Mouse (Mus musculus) c-Kit-positive CD71-positive TER-119-positive erythroid progenitor cells, embryonic 14.5 days (primary cell): ENCODE measurements around the gene Pgs1.

Experiments used
- DNase-seq: peaks from one replicate; pipeline ENCODE4 v3.0.0-alpha.2; 2013; ENCODE audit warnings: low spot score

Pgs1 gene

DNA sequence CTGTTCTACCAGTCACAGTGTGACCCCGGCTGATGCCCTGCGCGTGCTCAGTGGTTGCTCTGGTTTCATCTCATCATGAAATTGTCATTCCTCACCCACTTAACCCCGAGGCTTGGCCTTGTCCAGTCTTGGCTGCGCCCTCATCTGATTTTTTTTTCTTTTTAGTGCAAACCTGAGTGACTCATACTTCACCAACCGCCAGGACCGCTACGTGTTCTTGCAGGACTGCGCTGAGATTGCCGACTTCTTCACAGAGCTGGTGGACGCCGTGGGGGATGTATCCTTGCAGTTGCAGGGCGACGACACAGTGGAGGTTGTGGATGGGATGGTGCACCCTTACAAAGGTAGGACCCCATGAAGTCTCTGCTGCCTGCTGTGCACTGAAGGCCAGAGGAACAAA is 17.1 kb downstream of the Pgs1 start:
- DNase-seq: no peak

DNA sequence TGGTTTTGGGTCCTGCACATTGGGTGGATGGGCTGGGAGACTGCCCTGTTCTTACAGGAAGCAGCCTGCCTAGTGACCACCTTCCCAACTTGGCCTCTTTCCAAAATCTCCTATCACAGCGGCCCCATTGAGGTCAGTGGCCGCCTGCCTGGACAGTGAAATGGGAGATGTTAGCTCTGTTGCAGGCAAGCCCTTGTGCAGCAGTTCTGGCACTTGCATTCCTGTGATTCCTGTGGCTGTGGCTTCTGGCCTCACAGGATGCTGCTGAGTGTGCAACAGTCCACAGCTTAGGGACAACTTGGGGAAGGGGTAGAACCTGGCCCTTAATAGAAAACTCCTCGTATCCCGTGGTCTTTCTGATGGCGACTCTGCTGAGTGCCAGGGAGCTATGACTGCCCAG is 17.6 kb downstream of the Pgs1 start:
- no peak for DNase-seq

DNA sequence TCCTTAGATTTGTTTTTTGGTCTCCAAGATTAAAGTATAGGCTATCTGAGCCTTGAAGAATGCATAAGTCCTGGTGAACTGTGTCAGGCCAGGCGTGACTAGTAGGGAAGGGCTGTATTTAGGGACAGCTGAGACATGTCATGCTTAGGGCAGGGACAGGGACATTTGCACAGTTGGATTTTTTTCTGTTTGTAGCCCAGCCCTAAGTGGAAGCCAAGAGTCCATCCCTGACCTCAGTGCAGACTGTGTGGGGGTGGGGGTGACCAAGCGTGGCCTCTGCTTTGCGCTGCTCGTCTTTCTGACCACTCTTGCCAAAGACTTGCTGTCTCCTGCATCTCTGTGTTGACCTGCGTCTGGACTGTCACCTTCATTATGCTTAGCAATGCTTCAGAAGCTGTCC is 18.1 kb downstream of the Pgs1 start:
- no peak for DNase-seq

DNA sequence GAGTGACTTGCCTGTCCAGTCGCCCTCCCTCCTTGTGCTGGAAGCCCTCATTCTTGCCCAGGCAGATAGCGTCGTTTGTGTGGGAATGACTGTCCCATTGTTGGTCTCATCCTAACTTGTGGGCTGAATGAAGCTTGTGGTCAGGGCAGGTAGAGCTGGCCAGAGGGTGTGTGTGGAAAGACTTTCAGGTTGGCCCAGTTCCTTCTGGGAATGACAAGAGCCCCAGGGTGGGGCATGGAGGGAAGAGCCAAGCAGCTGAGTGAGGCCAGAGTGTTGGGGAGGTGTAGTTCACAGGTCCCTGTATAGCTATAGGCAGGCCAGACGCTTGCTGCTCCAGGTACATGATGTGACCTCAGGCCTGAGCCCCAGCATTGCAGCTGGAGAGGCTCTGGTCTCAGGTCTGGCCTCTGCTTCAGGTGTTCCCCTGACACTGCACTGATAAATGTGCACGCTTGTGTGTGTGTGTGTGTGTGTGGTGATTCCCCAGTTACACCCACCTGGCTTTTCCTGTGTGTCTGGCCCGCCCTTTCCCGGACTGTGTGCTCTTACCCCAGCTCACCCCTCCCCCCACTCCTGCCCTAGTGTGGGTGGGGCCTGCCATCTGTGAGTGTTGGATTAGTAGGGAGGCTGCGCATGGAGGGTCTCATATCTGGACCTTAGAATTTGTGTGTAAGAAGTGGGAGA is 21.5 kb downstream of the Pgs1 start:
- DNase-seq: peak; percentile 60

DNA sequence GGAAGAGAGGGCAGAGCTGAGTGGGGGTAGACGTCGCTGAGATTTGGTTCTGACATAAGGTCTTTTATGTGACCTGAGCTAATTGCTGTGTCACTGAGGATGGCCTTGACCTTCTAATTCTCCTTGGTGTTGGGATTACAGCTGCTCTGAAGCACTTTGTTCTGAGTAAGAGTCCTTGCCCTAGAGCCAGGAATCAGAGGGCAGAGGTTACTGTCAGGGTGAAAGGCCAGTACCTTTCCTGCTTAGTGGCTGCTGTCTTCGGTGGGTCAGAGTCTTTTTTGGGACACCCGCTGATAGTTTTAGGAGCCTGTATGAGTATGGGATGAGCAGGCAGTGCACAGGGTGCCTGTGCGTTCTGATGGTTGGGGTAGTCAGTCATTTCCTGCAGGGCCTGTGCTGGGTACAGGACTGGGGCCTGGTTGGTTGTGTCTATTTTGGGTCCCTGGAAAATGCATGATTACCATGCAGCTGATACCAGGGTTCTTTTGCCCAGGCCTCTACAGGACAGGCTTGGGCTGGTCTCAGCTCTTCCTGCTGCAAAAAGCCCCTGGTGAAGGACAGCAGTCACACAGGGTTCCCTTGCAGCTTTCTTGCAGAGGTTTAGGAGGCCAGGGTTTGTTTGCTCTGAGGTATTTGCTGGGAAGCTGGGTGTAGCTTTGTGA is 22.2 kb downstream of the Pgs1 start:
- no peak for DNase-seq

DNA sequence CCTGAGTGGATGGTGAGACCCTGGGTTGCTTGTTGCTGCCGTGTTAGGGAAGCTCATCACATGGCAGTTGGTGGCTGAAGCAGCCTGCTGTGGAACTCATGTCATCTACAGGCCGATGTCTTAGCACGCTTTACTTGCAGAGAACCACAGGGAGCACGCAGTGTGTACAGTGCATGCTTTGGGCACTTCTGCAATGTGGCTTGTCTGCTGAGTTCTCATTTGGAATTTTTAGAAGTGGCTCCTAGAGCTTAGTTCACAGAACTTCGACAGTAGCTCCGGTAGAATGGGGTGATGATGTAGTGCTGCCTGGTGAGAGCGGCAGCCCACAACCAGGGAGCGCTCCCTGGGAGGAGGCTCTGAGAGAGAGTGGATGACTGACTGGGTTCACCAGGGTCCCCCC is 22.8 kb downstream of the Pgs1 start:
- no peak for DNase-seq

DNA sequence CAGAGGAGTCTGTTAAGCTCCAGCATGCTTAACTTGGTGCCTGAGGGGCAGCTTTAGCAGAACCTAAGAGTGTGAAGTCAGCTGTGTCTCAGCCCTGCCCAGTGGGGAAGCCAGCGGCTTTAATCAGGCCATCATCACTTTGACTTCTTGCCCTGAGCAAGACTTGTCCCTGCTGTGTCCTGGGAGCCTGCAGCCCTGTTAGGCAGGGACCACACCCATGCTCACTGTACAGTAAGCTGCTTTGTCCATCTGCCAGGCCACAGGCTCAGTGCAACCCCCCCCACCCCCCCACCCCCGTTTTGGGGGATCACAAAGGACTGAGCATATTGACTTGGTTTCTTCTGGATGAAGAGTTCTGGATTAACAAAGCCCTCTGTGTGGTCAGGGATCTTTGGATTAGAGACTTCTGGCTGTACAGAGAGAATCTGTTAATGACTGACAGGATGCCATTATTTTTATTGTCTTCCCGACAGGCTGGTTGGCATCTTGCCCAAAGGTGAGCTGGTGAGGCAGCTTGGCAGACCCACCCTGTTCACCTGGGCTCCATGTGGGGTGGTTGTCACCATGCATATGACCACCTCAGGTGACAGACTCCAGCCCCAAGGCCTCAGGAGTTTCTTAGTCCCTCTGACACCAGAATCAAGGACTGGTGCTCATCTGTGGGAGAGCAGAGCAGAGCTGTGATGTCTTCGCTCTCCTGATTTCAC is 23.9 kb downstream of the Pgs1 start:
- DNase-seq: no peak

DNA sequence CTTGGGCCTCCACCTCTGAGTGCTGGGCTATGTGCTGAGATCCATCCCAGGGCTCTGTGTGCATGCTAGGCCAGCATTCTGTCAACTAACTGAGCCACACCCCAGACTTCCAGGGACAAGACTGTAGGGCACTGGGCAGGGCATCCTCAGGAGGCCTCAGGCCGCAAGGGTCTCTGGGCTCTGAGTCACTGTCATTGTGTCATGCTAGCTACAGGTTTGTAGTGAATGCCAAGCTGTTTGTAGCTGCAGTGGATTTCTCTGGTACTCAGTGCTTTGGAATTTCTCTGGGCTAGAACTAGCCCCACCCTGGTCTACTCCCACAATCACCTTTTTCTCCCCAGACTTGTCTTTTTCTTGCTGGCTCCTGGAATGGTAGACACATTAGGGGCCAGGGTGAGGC is 26.5 kb downstream of the Pgs1 start:
- DNase-seq: no peak

DNA sequence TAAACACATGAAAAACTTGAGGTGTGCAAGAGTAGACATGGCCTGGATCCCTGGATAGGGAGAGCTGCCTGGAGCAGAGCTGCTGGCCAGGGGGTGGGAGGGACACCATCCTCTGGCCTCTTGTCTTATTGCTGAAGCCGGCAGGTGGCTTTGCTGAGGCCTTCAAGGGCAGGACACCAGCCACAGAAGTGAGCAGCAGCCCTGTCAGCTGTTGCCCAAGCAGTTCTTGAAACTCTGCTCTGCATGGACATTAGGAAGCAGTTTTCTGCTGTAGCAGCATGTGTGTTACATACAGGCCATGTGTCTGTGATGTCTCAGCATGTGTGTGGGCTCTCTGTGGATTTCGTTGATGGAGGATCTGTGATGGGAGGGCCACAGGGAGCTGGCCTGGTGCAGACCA is 27.2 kb downstream of the Pgs1 start:
- DNase-seq: no peak

DNA sequence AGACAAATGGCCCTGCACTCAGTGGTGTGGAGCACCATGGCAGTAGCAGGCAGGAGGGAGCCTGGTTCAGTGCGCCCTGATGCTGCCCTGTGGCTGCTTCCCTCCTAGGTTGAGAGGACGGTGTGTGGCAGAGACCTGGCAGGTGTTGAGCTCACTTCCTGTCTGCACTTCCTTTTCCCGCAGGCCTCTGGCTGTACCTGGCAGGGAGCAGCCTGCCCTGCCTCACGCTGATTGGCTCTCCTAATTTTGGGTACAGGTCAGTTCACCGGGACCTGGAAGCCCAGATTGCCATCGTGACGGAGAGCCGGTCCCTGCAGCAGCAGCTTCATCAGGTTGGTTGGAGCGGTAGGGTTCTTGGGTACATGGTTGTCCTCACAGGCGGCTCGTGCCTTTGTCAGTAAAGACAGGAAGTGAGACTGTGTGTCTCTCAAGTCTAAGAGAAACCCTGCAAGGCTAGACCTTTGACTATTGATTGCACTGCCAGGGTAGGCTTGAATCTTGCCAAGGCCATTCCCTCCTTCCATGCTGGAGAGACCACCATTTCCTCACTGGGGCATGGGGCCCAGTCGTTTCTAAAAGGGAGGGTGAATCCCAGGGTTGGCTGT is 28.4 kb downstream of the Pgs1 start:
- DNase-seq: no peak

DNA sequence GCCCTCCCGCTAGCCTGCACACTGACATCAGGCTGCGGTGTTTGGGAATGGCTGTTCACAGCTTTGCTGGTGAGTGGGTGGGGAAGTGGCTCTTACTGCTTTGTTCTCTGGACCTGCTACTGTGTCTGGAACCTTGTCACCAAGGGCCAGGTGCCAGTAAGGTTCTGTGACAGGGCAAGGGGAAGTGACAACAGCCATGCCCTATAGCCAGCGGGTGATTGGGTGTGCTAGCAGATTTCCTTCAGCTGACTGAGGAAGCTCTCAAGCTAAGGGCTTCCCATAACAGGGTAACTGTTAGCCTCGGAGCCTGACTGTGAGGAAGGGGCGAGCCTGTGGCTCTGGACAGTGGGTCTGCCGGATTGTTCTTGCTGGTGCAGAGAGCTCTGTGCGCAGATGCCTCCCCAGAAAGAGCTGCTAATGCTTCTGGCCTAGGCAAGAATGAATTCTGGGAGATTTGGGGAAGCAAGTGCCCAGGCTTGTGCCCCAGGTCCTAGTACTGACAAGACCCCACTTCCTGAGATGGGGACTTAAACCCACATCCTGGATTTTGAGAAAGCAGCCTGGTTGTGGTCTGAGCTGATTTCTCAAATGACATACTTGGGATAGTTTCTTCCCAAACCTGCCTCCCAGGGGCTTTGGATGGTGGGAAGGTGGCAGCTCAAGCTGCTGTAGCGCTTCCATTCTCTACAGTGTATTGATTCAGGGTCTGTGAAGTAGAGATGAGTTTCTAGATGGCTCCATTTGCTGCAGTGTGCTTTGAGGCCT is 29.5 kb downstream of the Pgs1 start:
- DNase-seq: no peak

DNA sequence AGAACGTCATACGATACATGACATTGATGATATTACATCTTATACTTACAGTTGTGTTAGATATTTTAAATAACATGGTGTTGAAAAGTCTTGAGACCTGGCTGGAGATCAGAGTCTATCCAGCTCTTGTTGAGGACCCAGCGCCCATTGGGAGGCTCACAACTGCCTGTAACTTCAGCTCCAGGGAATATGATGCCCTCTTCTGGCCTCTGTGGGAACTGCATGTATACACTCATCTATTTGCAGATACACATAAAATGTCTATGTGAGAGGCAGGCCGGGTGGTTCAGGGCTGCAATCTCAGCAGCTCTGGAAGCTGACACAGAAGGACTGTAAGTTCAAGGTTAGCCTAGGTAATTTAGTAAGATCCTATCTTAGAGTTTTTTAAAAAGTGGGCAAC is 32.2 kb downstream of the Pgs1 start:
- DNase-seq: no peak

DNA sequence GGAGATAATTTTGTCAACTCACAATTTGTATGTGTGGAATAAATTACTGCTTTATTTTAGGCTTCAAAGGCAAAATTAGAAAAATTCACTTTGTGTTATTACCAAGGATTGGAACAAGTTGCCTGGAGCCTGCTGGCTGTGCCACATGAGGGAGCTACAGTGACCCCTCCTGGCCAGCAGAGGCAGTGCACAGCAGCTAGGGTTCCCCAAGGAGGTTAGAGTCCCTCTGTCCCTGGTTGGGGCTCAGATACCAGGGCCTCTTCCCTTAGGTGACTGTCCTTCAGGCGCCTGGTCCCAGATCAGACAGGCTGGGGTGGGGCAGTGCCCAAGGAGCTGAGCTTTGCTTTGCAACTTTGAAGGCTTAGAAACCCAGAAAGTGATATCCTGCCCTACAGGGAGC is 35.7 kb downstream of the Pgs1 start:
- DNase-seq: peak; percentile 56

DNA sequence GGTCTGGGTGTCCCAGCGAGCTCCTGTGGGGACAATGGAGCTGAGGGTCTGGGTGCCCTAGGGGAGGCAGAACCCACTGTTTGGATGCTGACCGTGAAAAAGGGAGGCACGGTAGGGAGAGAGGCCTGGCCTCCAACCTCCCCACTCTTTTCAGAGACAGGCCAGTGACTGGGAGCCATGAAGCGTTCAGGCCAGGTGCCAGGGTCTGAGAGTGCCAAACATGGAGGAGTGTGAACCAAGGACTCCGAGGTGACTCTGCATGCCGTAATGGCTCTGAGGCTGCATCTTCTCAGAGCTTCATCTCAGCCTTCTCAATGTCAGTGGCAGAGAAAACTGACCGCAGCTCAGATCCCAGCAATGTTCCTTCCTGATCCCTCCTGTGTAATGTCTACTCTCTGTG is 37.4 kb downstream of the Pgs1 start:
- DNase-seq: no peak

DNA sequence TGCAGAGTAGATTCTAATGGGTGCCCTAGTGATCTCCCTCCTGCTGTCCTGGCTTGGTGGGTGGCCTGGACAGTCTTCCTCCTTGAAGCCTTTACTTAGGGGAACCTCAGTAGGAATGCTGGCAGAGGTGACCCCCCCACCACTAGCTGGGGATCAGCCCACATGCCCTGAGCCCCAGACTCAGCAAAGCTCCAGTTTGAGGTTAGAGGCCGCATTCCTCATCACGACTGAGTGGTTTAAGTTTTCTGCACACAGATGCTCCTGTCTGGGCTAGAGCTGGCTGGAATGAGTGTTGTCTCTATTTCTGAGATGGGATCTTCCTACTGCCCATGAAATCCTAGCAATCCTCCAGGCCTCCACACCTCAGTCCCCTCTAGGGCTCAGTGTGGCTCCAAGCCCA is 38.0 kb downstream of the Pgs1 start:
- no peak for DNase-seq

DNA sequence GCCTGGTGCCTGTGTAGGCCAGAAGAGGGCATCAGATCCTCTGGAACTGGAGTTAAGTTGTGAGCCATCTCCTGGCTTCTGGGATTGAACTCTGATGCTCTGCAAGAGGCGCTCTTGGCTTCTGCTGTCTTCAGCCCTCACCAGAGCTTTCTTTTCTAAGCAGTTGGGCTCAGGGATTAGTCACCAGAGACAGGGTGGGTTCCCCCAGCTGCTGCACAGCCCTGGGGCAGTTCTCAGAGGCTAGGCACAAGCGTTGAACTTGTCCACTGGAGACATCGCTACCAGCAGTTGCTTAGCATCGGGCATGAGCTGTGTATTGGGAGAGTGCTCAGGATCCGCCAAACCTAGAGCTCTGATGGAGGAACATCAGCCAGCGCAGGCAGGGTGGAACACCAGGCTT is 43.1 kb downstream of the Pgs1 start:
- no peak for DNase-seq

DNA sequence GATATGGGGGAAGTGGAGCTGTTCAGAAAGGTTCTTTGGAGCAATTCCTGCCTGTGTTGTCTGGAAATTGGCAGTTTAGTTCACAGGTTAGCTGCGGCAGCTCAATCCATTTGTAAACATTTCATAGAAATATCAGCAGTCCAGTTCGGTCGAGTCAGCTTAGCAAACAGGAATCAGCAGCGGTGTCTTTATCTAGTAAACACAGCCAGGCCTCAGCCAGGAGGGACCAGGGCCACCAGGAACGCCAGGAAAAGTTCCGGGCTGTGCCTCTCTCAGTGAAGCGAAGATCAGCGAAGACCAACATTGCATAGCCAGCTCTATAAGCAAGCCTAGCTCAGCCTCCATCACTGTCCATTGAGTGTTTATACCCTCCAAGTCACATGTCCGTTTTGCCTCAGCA is 45.0 kb downstream of the Pgs1 start:
- no peak for DNase-seq

DNA sequence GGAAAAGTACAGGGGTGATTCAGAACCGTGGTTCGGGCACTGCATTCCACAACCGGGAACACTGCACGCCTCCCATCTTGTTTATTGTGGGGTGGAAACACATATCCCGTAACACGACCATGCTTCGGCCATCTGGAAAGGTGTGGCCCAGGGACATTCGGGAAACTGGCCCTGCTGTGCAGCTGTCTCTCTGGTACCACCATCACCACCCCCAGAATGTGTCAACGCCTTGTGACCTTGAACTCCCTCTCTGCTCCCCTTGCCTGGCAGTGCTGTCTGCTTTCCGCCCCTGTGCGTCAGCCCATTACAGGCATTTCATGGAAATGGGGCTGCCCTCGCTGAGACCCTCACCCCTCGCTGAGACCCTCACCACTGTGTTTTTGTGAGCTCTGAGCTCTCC is 48.3 kb downstream of the Pgs1 start:
- DNase-seq: no peak

DNA sequence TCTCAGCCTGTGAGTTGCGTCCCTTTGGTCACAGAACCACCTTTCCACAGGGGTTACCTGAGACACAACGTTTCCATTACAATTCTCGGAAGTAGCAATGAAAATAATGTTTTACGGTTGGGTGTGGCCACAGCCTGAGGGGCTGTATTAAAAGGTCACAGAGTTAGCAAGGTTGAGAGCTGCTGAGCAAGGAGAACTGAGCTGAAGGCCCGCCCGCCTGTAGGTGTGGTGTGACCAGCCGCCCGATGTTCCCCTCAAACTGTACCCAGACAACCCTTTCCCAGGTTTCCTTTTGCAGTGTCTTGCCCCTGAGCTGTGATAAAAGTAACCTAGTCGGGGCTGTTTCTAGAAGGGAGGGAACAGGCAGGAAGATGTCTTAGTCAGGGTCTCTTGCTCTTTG is 49.0 kb downstream of the Pgs1 start:
- DNase-seq: no peak

DNA sequence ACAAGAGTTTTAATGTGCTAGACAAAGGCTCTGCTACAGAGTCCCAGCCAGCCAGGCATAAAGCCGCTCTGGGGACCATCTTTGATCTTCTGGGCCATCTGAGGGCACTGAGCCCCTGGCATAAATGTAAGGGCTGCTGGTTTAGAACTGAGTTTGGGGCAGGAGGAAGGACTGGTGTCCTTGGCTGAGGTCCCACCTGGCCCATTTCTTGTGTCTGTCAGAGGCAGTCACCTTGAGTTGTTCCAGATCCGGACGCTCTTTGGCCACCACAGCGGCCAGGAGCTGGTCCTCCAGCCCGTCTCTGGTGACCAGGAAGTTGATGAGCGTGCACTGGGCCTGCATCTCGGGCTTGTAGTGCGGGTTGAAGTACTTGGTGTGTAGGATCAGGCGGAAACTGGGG is 56.7 kb downstream of the Pgs1 start:
- no peak for DNase-seq

DNA sequence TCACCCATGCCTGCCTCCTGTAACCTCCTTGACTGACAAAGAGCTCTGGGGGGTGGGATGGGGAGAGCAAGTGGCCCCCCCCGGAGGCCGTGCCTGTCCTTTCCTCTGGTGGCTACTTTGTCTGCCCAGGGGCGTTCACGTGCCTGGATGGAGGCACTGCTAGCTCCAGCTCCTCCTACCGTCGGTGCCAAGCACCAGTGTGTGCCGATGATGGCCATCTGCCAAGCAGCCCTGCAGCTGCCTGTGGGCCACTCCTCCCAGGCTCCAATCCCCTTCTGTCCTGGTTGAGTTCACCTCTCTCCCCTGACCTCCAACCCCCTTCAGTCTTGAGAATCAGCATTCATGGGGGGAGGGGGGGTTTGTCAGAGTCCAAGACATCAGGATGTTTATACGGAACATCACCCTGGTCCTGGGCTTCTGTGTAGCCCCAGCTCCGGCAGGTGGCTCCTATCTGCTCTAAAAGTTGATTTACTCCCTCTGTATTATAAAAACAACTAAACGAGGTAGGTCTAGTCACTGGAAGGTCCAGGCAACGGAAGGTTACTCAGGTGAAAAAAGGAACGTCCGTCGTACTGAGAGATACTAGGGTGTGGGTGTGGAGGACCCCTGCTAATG is 57.3 kb downstream of the Pgs1 start:
- DNase-seq: no peak

DNA sequence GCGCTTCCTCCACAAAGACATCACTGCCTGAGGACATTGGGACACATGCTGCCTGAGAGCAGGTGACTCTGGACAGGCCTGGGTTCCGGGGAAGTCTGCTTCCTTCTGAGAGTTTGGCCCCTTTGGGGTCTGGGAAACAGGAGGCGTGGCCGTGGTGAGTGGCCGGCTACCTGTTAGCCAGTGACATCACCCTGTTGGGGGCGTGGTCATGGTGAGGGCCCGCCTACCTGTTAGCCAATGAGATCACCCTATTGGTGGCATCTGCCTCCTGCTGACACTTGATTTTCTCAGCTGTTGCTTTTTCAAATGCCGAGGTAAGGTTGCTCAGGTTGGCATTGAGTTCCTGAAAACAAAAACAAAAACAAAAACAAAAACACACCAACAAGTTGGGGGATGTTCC is 63.5 kb downstream of the Pgs1 start:
- DNase-seq: no peak
